Mouse (Mus musculus) limb, embryonic 13.5 days (tissue): Measurements from ENCODE around the gene Tspan14. TPM values are rescaled to one million over a fixed set of nuclear protein-coding genes. Genes with fewer than 3 reads are reported as not detected.

Experiments
- ATAC-seq: fragments of 200-750 bp; cut with Nextera tagmentation; 2 replicates; pipeline ENCODE4 v1.8.0; 2017; ENCODE audit warnings: low read depth, moderate number of reproducible peaks, moderate TSS enrichment; ENCODE audit not compliant: low FRiP score
- H3K27ac ChIP-seq: fragments of 300-500 bp; sonication (generic); 2 replicates; pipeline ENCODE4 v1.5.1; 2015; ENCODE audit warnings: inconsistent platforms, mild to moderate bottlenecking, moderate library complexity
- H3K27me3 ChIP-seq: fragments of 300-500 bp; sonication (generic); 2 replicates; pipeline ENCODE4 v1.6.1; 2015; ENCODE audit warnings: mild to moderate bottlenecking, inconsistent platforms
- H3K36me3 ChIP-seq: fragments of 300-500 bp; sonication (generic); 2 replicates; pipeline ENCODE4 v1.6.1; 2015; ENCODE audit warnings: inconsistent platforms, mild to moderate bottlenecking, moderate library complexity
- H3K4me1 ChIP-seq: fragments of 300-500 bp; sonication (generic); 2 replicates; pipeline ENCODE4 v1.6.1; 2015; ENCODE audit warnings: inconsistent platforms
- H3K4me2 ChIP-seq: fragments of 300-500 bp; sonication (generic); replicated peaks from 2 replicates; pipeline ENCODE4 v1.6.1; 2015; ENCODE audit warnings: inconsistent platforms, mild to moderate bottlenecking, moderate library complexity
- H3K4me3 ChIP-seq: fragments of 300-500 bp; sonication (generic); 2 replicates; pipeline ENCODE4 v1.5.1; 2015; ENCODE audit warnings: moderate library complexity, mild to moderate bottlenecking, inconsistent platforms
- H3K9ac ChIP-seq: fragments of 300-500 bp; sonication (generic); 2 replicates; pipeline ENCODE4 v1.6.1; 2015; ENCODE audit warnings: mild to moderate bottlenecking, inconsistent platforms
- H3K9me3 ChIP-seq: fragments of 300-500 bp; sonication (generic); 2 replicates; pipeline ENCODE4 v1.6.1; 2016; ENCODE audit warnings: inconsistent platforms
- WGBS: fragments of 180-500 bp; shearing (Covaris S2); methylation state at CpG from one replicate; pipeline ENCODE4 v1.1.7; 2015; 5-methylcytosine and 5-hydroxymethylcytosine counted together
- polyA plus RNA-seq: library from polyadenylated mRNA; unstranded; fragments of >200 nt; fragmentation: Nextera tagmentation; extraction: Ambion mirVana; gene quantifications from 2 replicates; pipeline ENCODE4 v1.2.1, GENCODE M21; 2015

Tspan14 gene
- polyA plus RNA-seq, 1 experiment from 2014 or later = 68.4 TPM

DNA sequence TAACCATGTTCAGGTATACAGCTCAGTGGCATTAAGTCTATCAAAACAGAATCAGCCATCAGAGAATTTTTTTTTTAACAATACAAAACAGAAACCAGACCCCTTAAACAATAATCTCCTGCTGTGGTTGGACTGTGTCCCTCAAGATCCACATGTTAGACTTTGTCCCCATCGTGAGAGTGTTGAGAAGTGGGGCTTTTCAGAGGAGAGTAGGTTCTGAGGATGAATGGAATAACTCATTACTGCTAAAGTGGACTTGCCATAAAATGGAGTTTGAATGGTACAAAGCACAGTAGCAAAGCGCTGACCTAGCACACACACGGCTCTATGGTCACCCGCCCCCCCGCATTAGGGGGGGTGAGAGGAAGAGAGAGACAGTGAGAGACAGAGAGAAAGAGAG lies 37.7 kb downstream of the Tspan14 start:
- Histone ChIP-seq H3K9ac (no peak overlapping the region), H3K4me1 (peaks cover 44% of the 10 kb centered on the region), H3K27me3 (no peaks in the 10 kb centered on the region), H3K4me3 (no peak overlapping the region), H3K9me3 (no peaks in the 10 kb centered on the region), H3K36me3 (peaks cover 9% of the 10 kb centered on the region), H3K4me2 (no peak overlapping the region), H3K27ac (no peak overlapping the region; the same call in 1 of the 2 replicates)
- 74% methylated on average over 5 of the region's 5 CpGs for WGBS
- ATAC-seq = no peak

GRCm38 (mm10) chr14:40927041-40927440 lies 39.6 kb downstream of the Tspan14 start:
- Histone ChIP-seq H3K4me3 (no peak overlapping the region), H3K4me2 (no peak overlapping the region), H3K9me3 (no peaks in the 10 kb centered on the region), H3K27me3 (no peaks in the 10 kb centered on the region), H3K9ac (no peak overlapping the region), H3K27ac (no peak overlapping the region), H3K4me1 (peaks cover 42% of the 10 kb centered on the region), H3K36me3 (peaks cover 2% of the 10 kb centered on the region; the same call in 1 of the 2 replicates)
- no peak for ATAC-seq
- 62% methylated on average over 2 of the region's 2 CpGs for WGBS

DNA sequence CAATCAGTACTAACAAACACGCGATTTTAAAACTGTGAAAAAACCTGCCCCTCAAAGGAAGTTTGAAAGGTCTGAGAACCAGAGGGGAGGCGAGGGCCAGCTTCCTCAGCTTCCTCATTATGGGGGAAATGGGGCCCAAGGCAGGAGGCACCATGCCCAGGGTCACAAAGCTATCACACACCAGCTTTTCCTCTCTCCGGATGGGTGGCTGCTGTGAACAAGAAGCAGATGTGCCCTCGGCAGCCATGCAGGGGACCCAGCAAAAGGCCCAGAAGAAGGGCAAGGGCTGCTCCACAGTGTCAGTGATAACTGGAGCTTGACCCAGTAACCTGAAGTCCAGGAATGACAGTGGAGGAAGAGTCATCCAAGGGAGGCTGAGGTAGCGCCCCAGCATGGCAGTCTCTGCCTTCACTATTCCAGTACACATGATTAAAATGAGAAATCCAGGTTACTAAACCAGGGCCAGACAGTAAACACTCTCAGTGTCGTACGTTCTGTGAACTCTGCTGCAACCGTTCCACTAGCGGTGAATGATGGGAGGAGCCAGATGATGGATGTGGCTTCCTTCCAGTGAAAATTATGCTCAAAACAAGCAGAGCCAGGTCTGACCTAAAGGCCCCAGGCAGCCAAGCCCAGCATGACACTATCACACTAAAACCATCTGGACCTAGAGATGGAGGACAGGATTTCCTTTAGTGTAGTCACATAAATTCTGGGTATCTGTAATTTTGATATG lies 42.1 kb downstream of the Tspan14 start:
- no peak overlapping the region for H3K4me3 ChIP-seq
- peaks cover 8% of the 10 kb centered on the region; the same call in 1 of the 2 replicates for H3K36me3 ChIP-seq
- ATAC-seq = 0 out of 2 replicates have a peak, but pooled peaks have one; percentile 44
- H3K27me3 ChIP-seq = no peaks in the 10 kb centered on the region
- peaks cover 30% of the 10 kb centered on the region for H3K4me1 ChIP-seq
- peak overlapping the region; percentile 39; the same call in 1 of the 2 replicates for H3K27ac ChIP-seq
- H3K4me2 ChIP-seq = no peak overlapping the region
- no peaks in the 10 kb centered on the region for H3K9me3 ChIP-seq
- no peak overlapping the region for H3K9ac ChIP-seq
- 30% methylated on average over 10 of the region's 10 CpGs for WGBS

GRCm38 (mm10) chr14:40921241-40921640 lies 45.4 kb downstream of the Tspan14 start:
- Histone ChIP-seq H3K27me3 (no peaks in the 10 kb centered on the region), H3K4me2 (no peak overlapping the region), H3K36me3 (peaks cover 14% of the 10 kb centered on the region), H3K4me1 (peaks cover 8% of the 10 kb centered on the region), H3K9ac (no peak overlapping the region), H3K27ac (no peak overlapping the region), H3K4me3 (no peak overlapping the region), H3K9me3 (no peaks in the 10 kb centered on the region)
- ATAC-seq = no peak
- WGBS = 84% methylated on average over 1 of the region's 1 CpGs

- Histone ChIP-seq H3K27me3 (no peaks in the 10 kb centered on the region), H3K36me3 (peaks cover 30% of the 10 kb centered on the region), H3K9me3 (no peaks in the 10 kb centered on the region), H3K4me1 (peaks cover 4% of the 10 kb centered on the region), H3K27ac (no peak overlapping the region), H3K9ac (no peak overlapping the region), H3K4me3 (no peak overlapping the region), H3K4me2 (no peak overlapping the region)
- WGBS = 81% methylated on average over 7 of the region's 7 CpGs
- ATAC-seq = no peak
These were observed 47.1 kb downstream of the Tspan14 start for GRCm38 (mm10) chr14:40919521-40919920.

DNA sequence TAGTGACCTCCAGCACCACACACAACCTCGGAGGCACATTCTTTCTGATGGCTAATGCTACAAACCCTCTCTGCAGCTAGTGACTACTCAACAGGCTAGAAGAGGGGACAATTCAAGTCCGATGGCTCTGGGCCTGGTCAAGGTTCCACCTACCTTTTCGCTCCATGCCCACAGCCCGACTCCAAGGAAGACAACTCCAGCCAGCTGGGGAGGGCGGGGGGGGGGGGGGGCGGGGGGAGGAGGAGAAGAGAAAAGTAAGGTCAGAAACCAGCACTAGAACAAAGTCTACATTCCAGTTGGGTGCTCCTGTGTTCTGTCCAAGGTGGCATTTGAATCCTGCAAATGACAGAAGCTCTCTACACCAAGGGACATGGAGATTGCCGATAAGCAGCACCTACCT lies 48.1 kb downstream of the Tspan14 start:
- H3K27me3 ChIP-seq = no peaks in the 10 kb centered on the region
- no peaks in the 10 kb centered on the region for H3K9me3 ChIP-seq
- H3K4me2 ChIP-seq = no peak overlapping the region
- no peak overlapping the region for H3K4me3 ChIP-seq
- no peak for ATAC-seq
- no peak overlapping the region for H3K9ac ChIP-seq
- H3K4me1 ChIP-seq = no peaks in the 10 kb centered on the region
- H3K36me3 ChIP-seq = peaks cover 40% of the 10 kb centered on the region
- 83% methylated on average over 5 of the region's 7 CpGs for WGBS
- H3K27ac ChIP-seq = no peak overlapping the region

- H3K36me3 ChIP-seq = peaks cover 46% of the 10 kb centered on the region
- H3K4me3 ChIP-seq = no peak overlapping the region
- H3K4me1 ChIP-seq = no peaks in the 10 kb centered on the region
- no peak overlapping the region for H3K9ac ChIP-seq
- no peaks in the 10 kb centered on the region for H3K27me3 ChIP-seq
- peak; percentile 41; the same call in 1 of the 2 replicates for ATAC-seq
- WGBS = 3% methylated on average over 1 of the region's 1 CpGs
- no peak overlapping the region for H3K4me2 ChIP-seq
- H3K9me3 ChIP-seq = no peaks in the 10 kb centered on the region
- H3K27ac ChIP-seq = no peak overlapping the region
These were observed 49.0 kb downstream of the Tspan14 start for GRCm38 (mm10) chr14:40917632-40918031.

GRCm38 (mm10) chr14:40916667-40917066 lies 49.9 kb downstream of the Tspan14 start:
- Histone ChIP-seq H3K9me3 (no peaks in the 10 kb centered on the region), H3K4me1 (no peaks in the 10 kb centered on the region; the same call in 1 of the 2 replicates), H3K9ac (no peak overlapping the region), H3K4me2 (no peak overlapping the region), H3K36me3 (peaks cover 49% of the 10 kb centered on the region), H3K27me3 (no peaks in the 10 kb centered on the region), H3K4me3 (no peak overlapping the region), H3K27ac (no peak overlapping the region)
- no peak for ATAC-seq
- 90% methylated on average over 15 of the region's 15 CpGs for WGBS

GRCm38 (mm10) chr14:40915838-40916237 lies 50.8 kb downstream of the Tspan14 start:
- Histone ChIP-seq H3K36me3 (peaks cover 55% of the 10 kb centered on the region), H3K27me3 (no peaks in the 10 kb centered on the region), H3K9ac (no peak overlapping the region), H3K27ac (no peak overlapping the region), H3K9me3 (no peaks in the 10 kb centered on the region), H3K4me1 (no peaks in the 10 kb centered on the region; the same call in 1 of the 2 replicates), H3K4me2 (no peak overlapping the region), H3K4me3 (no peak overlapping the region)
- ATAC-seq = no peak
- WGBS = 93% methylated on average over 8 of the region's 8 CpGs

- no peaks in the 10 kb centered on the region; the same call in 1 of the 2 replicates for H3K4me1 ChIP-seq
- no peaks in the 10 kb centered on the region for H3K9me3 ChIP-seq
- H3K4me3 ChIP-seq = no peak overlapping the region
- H3K27ac ChIP-seq = no peak overlapping the region
- ATAC-seq = no peak
- peaks cover 64% of the 10 kb centered on the region for H3K36me3 ChIP-seq
- WGBS = 69% methylated on average over 3 of the region's 3 CpGs
- H3K27me3 ChIP-seq = no peaks in the 10 kb centered on the region
- H3K4me2 ChIP-seq = no peak overlapping the region
- no peak overlapping the region for H3K9ac ChIP-seq
These were observed 51.9 kb downstream of the Tspan14 start for GRCm38 (mm10) chr14:40914701-40915100.

- Histone ChIP-seq H3K4me1 (no peaks in the 10 kb centered on the region; the same call in 1 of the 2 replicates), H3K27me3 (no peaks in the 10 kb centered on the region), H3K36me3 (peaks cover 74% of the 10 kb centered on the region), H3K9me3 (no peaks in the 10 kb centered on the region), H3K9ac (no peak overlapping the region), H3K4me2 (no peak overlapping the region), H3K27ac (no peak overlapping the region), H3K4me3 (no peak overlapping the region)
- 43% methylated on average over 6 of the region's 6 CpGs for WGBS
- ATAC-seq = no peak
These were observed 52.9 kb downstream of the Tspan14 start for GRCm38 (mm10) chr14:40913709-40914108.

- H3K4me3 ChIP-seq = no peak overlapping the region
- no peak overlapping the region for H3K27ac ChIP-seq
- H3K36me3 ChIP-seq = peaks cover 90% of the 10 kb centered on the region
- no peaks in the 10 kb centered on the region; the same call in 1 of the 2 replicates for H3K4me1 ChIP-seq
- H3K4me2 ChIP-seq = no peak overlapping the region
- ATAC-seq = no peak
- H3K27me3 ChIP-seq = no peaks in the 10 kb centered on the region
- H3K9me3 ChIP-seq = no peaks in the 10 kb centered on the region
- H3K9ac ChIP-seq = no peak overlapping the region
These were observed 55.1 kb downstream of the Tspan14 start for GRCm38 (mm10) chr14:40911529-40911928.

GRCm38 (mm10) chr14:40908763-40909162 lies 57.8 kb downstream of the Tspan14 start:
- ATAC-seq = no peak
- no peak overlapping the region for H3K9ac ChIP-seq
- H3K4me2 ChIP-seq = no peak overlapping the region
- H3K27me3 ChIP-seq = no peaks in the 10 kb centered on the region
- no peaks in the 10 kb centered on the region for H3K9me3 ChIP-seq
- 94% methylated on average over 9 of the region's 9 CpGs for WGBS
- no peak overlapping the region for H3K4me3 ChIP-seq
- H3K4me1 ChIP-seq = no peaks in the 10 kb centered on the region; the same call in 1 of the 2 replicates
- peaks cover 82% of the 10 kb centered on the region for H3K36me3 ChIP-seq
- H3K27ac ChIP-seq = no peak overlapping the region
